Mouse (Mus musculus) cerebellum, adult 2 months (tissue): Measurements from ENCODE around the gene Pp2d1.

Experiments used
- CTCF ChIP-seq: fragments of 200-500 bp; IDR thresholded peaks from 2 replicates; pipeline ENCODE4 v1.5.1; 2011; ENCODE audit warnings: low read depth, mild to moderate bottlenecking, control low read depth, low read length, moderate library complexity, borderline replicate concordance; ENCODE audit not compliant: insufficient read depth
- POLR2A ChIP-seq: fragments of 200-500 bp; IDR thresholded peaks from 2 replicates; pipeline ENCODE4 v1.6.1; 2011; ENCODE audit warnings: low read length, control low read depth, borderline replicate concordance; ENCODE audit not compliant: insufficient read depth

- TF ChIP-seq POLR2A = no peak
- no peak for TF ChIP-seq CTCF
These were observed 8.1 kb downstream of the Pp2d1 start for GRCm38 (mm10) chr17:53531160-53531559.
